Mouse (Mus musculus) intestine, postnatal 0 days (tissue): ENCODE results near the gene Rwdd3. TPM values are rescaled to one million over a fixed set of nuclear protein-coding genes. Genes with fewer than 3 reads are reported as not detected.

Experiments used
- ATAC-seq: fragments of 200-750 bp; cut with Nextera tagmentation; 2 replicates; pipeline ENCODE4 v1.8.0; 2017; ENCODE audit warnings: mild to moderate bottlenecking, moderate TSS enrichment, moderate library complexity
- H3K27ac ChIP-seq: fragments of 300-500 bp; sonication (generic); 2 replicates; pipeline ENCODE4 v1.5.1; 2014; ENCODE audit warnings: mild to moderate bottlenecking, low read depth, low read length, moderate library complexity
- H3K27me3 ChIP-seq: fragments of 300-500 bp; sonication (generic); replicated peaks from 2 replicates; pipeline ENCODE4 v1.6.1; 2014; ENCODE audit warnings: low read length, mixed read lengths; ENCODE audit not compliant: control insufficient read depth, insufficient read depth
- H3K36me3 ChIP-seq: fragments of 300-500 bp; sonication (generic); 2 replicates; pipeline ENCODE4 v1.6.1; 2014; ENCODE audit warnings: mild to moderate bottlenecking, moderate library complexity; ENCODE audit not compliant: control insufficient read depth, insufficient read depth
- H3K4me1 ChIP-seq: fragments of 300-500 bp; sonication (generic); replicated peaks from 2 replicates; pipeline ENCODE4 v1.6.1; 2014; ENCODE audit warnings: antibody characterized with exemption, low read length, mixed read lengths; ENCODE audit not compliant: control insufficient read depth, insufficient read depth
- H3K4me2 ChIP-seq: fragments of 300-500 bp; sonication (generic); replicated peaks from 2 replicates; pipeline ENCODE4 v1.6.1; 2014; ENCODE audit warnings: low read depth, mild to moderate bottlenecking, moderate library complexity
- H3K4me3 ChIP-seq: fragments of 300-500 bp; sonication (generic); 2 replicates; pipeline ENCODE4 v1.5.1; 2014; ENCODE audit warnings: low read depth, low read length
- H3K9ac ChIP-seq: fragments of 300-500 bp; sonication (generic); 2 replicates; pipeline ENCODE4 v1.6.1; 2014; ENCODE audit warnings: mild to moderate bottlenecking, low read depth, low read length
- H3K9me3 ChIP-seq: fragments of 300-500 bp; sonication (generic); 2 replicates; pipeline ENCODE4 v1.6.1; 2016; ENCODE audit warnings: mixed run types; ENCODE audit not compliant: control insufficient read depth
- CTCF ChIP-seq: sonication (generic); IDR thresholded peaks from 2 replicates; pipeline ENCODE4 v1.5.1; 2016; ENCODE audit warnings: low read depth, mild to moderate bottlenecking, control low read depth, antibody characterized with exemption, moderate library complexity
- WGBS: fragments of 180-500 bp; shearing (Covaris S2); extraction: QIAGEN DNeasy Blood & Tissue Kit; methylation state at CpG from one replicate; pipeline ENCODE4 v1.1.7; 2014; 5-methylcytosine and 5-hydroxymethylcytosine counted together
- polyA plus RNA-seq: library from polyadenylated mRNA; unstranded; fragments of >200 nt; fragmentation: Nextera tagmentation; extraction: Ambion mirVana; gene quantifications from 2 replicates; pipeline ENCODE4 v1.2.1, GENCODE M21; 2015

Rwdd3 gene
- polyA plus RNA-seq, 1 experiment from 2014 or later = 5.9 TPM

DNA sequence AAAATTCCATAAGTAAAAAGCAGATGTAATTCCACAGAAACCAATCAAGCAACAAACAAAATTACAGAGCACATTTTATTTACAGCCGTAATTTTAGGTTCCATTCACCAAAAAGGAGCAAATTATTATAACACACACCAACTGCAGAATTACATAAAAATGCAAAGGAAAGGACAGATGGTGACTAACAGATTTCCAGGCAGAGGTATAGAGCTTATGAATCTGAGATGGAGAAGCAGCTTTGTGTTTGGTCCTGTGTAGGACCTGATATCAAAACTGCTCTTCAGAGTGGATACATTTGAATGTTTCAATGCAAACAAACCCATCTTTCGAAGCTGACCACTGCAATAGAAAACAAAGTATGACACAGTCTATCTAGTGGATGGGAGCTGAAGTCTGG lies 31.1 kb upstream of the Rwdd3 start:
- H3K4me2 ChIP-seq = no peak overlapping the region
- no peak overlapping the region for H3K4me3 ChIP-seq
- no peak for ATAC-seq
- H3K27me3 ChIP-seq = no peaks in the 10 kb centered on the region
- H3K27ac ChIP-seq = no peak overlapping the region
- H3K4me1 ChIP-seq = no peaks in the 10 kb centered on the region
- no peaks in the 10 kb centered on the region for H3K36me3 ChIP-seq
- no peak overlapping the region for H3K9ac ChIP-seq
- WGBS = 87% methylated on average over 2 of the region's 2 CpGs
- no peak for TF ChIP-seq CTCF
- H3K9me3 ChIP-seq = no peaks in the 10 kb centered on the region

GRCm38 (mm10) chr3:121201012-121201747 lies 29.7 kb upstream of the Rwdd3 start:
- no peaks in the 10 kb centered on the region for H3K36me3 ChIP-seq

GRCm38 (mm10) chr3:121189199-121189598 lies 17.7 kb upstream of the Rwdd3 start:
- WGBS = 88% methylated on average over 2 of the region's 2 CpGs

More at GRCm38 (mm10) chr3:121201012-121201747, 29.7 kb upstream of the Rwdd3 start:
- TF ChIP-seq CTCF = no peak
- ATAC-seq = no peak
- Histone ChIP-seq H3K9ac (no peak overlapping the region), H3K9me3 (no peaks in the 10 kb centered on the region), H3K4me1 (no peaks in the 10 kb centered on the region), H3K4me3 (no peak overlapping the region), H3K4me2 (no peak overlapping the region), H3K27me3 (no peaks in the 10 kb centered on the region), H3K27ac (no peak overlapping the region)
- WGBS = 49% methylated on average over 11 of the region's 11 CpGs

GRCm38 (mm10) chr3:121187510-121187909 lies 16.0 kb upstream of the Rwdd3 start:
- H3K27me3 ChIP-seq = no peaks in the 10 kb centered on the region
- TF ChIP-seq CTCF = no peak
- 74% methylated on average over 7 of the region's 7 CpGs for WGBS
- no peaks in the 10 kb centered on the region for H3K4me1 ChIP-seq
- H3K27ac ChIP-seq = no peak overlapping the region
- H3K36me3 ChIP-seq = no peaks in the 10 kb centered on the region
- no peaks in the 10 kb centered on the region for H3K9me3 ChIP-seq
- ATAC-seq = no peak
- no peak overlapping the region for H3K4me3 ChIP-seq
- H3K4me2 ChIP-seq = no peak overlapping the region
- H3K9ac ChIP-seq = no peak overlapping the region

More at GRCm38 (mm10) chr3:121189199-121189598, 17.7 kb upstream of the Rwdd3 start:
- Histone ChIP-seq H3K4me2 (no peak overlapping the region), H3K27me3 (no peaks in the 10 kb centered on the region), H3K27ac (no peak overlapping the region), H3K4me3 (no peak overlapping the region), H3K9me3 (no peaks in the 10 kb centered on the region), H3K9ac (no peak overlapping the region), H3K4me1 (no peaks in the 10 kb centered on the region), H3K36me3 (no peaks in the 10 kb centered on the region)
- TF ChIP-seq CTCF = no peak
- no peak for ATAC-seq

GRCm38 (mm10) chr3:121186925-121187324 lies 15.4 kb upstream of the Rwdd3 start:
- TF ChIP-seq CTCF = no peak
- no peak for ATAC-seq
- H3K36me3 ChIP-seq = no peaks in the 10 kb centered on the region
- no peaks in the 10 kb centered on the region for H3K9me3 ChIP-seq
- no peak overlapping the region for H3K4me3 ChIP-seq
- H3K4me1 ChIP-seq = no peaks in the 10 kb centered on the region
- no peak overlapping the region for H3K4me2 ChIP-seq
- H3K27me3 ChIP-seq = no peaks in the 10 kb centered on the region
- no peak overlapping the region for H3K27ac ChIP-seq
- no peak overlapping the region for H3K9ac ChIP-seq
- WGBS = 40% methylated on average over 3 of the region's 3 CpGs

- ATAC-seq = no peak
- no peak overlapping the region for H3K4me3 ChIP-seq
- 87% methylated on average over 3 of the region's 3 CpGs for WGBS
- no peaks in the 10 kb centered on the region for H3K9me3 ChIP-seq
- no peaks in the 10 kb centered on the region for H3K36me3 ChIP-seq
- no peak overlapping the region for H3K27ac ChIP-seq
- no peak overlapping the region for H3K4me2 ChIP-seq
- no peak overlapping the region for H3K9ac ChIP-seq
- no peak for TF ChIP-seq CTCF
- no peaks in the 10 kb centered on the region for H3K4me1 ChIP-seq
- no peaks in the 10 kb centered on the region for H3K27me3 ChIP-seq
These were observed 13.7 kb upstream of the Rwdd3 start for GRCm38 (mm10) chr3:121185197-121185596.
